Mouse (Mus musculus) limb, embryonic 13.5 days (tissue): ENCODE results near the gene Naa40. TPM values are rescaled to one million over a fixed set of nuclear protein-coding genes. Genes with fewer than 3 reads are reported as not detected.

Source experiments
- ATAC-seq: fragments of 200-750 bp; cut with Nextera tagmentation; 2 replicates; pipeline ENCODE4 v1.8.0; 2017; ENCODE audit warnings: low read depth, moderate number of reproducible peaks, moderate TSS enrichment; ENCODE audit not compliant: low FRiP score
- H3K27ac ChIP-seq: fragments of 300-500 bp; sonication (generic); 2 replicates; pipeline ENCODE4 v1.5.1; 2015; ENCODE audit warnings: inconsistent platforms, mild to moderate bottlenecking, moderate library complexity
- H3K27me3 ChIP-seq: fragments of 300-500 bp; sonication (generic); 2 replicates; pipeline ENCODE4 v1.6.1; 2015; ENCODE audit warnings: mild to moderate bottlenecking, inconsistent platforms
- H3K36me3 ChIP-seq: fragments of 300-500 bp; sonication (generic); 2 replicates; pipeline ENCODE4 v1.6.1; 2015; ENCODE audit warnings: inconsistent platforms, mild to moderate bottlenecking, moderate library complexity
- H3K4me1 ChIP-seq: fragments of 300-500 bp; sonication (generic); 2 replicates; pipeline ENCODE4 v1.6.1; 2015; ENCODE audit warnings: inconsistent platforms
- H3K4me2 ChIP-seq: fragments of 300-500 bp; sonication (generic); replicated peaks from 2 replicates; pipeline ENCODE4 v1.6.1; 2015; ENCODE audit warnings: inconsistent platforms, mild to moderate bottlenecking, moderate library complexity
- H3K4me3 ChIP-seq: fragments of 300-500 bp; sonication (generic); 2 replicates; pipeline ENCODE4 v1.5.1; 2015; ENCODE audit warnings: moderate library complexity, mild to moderate bottlenecking, inconsistent platforms
- H3K9ac ChIP-seq: fragments of 300-500 bp; sonication (generic); 2 replicates; pipeline ENCODE4 v1.6.1; 2015; ENCODE audit warnings: mild to moderate bottlenecking, inconsistent platforms
- H3K9me3 ChIP-seq: fragments of 300-500 bp; sonication (generic); 2 replicates; pipeline ENCODE4 v1.6.1; 2016; ENCODE audit warnings: inconsistent platforms
- whole genome bisulfite sequencing: fragments of 180-500 bp; shearing (Covaris S2); methylation state at CpG from one replicate; pipeline ENCODE4 v1.1.7; 2015; 5-methylcytosine and 5-hydroxymethylcytosine counted together
- polyA plus RNA-seq: library from polyadenylated mRNA; unstranded; fragments of >200 nt; fragmentation: Nextera tagmentation; extraction: Ambion mirVana; gene quantifications from 2 replicates; pipeline ENCODE4 v1.2.1, GENCODE M21; 2015

Naa40 gene
- polyA plus RNA-seq, 1 experiment from 2014 or later, result 60.1 TPM

DNA sequence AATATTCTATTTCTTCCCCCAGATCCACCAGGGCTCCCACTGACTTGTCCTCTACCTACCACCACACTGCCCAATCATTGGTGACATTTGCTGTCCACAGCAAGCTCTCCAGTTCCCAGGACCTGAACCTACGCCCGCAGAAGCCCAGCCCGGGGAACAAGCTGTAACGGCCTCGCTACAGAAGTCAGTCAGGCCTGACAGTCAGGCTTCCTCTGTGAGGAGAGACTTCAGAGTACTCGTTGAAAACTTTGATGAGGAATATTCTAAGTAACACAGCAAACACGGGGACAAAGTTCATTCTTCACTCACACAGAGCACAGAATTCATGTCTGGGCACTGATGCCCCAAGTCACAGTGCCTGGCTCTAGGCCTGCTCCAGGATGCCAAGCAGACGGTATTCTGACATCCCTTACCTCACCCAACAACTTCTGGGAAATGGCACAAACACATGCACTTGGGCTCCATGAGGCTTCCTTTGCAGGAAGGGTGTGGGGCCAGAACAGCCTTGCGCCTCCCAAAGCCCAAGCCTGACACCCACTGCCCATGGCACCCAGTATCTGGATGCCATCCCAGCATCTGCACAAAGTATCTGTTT, 15.8 kb downstream of the Naa40 start:
- no peak overlapping the region for H3K4me3 ChIP-seq
- H3K9ac ChIP-seq, result peak overlapping the region; percentile 31; the same call in 1 of the 2 replicates
- H3K9me3 ChIP-seq, result no peaks in the 10 kb centered on the region
- H3K4me1 ChIP-seq, result no peaks in the 10 kb centered on the region
- H3K4me2 ChIP-seq, result no peak overlapping the region
- ATAC-seq, result no peak
- no peak overlapping the region for H3K27ac ChIP-seq
- H3K36me3 ChIP-seq, result peaks cover 49% of the 10 kb centered on the region
- no peaks in the 10 kb centered on the region for H3K27me3 ChIP-seq
- 85% methylated on average over 9 of the region's 9 CpGs for WGBS

DNA sequence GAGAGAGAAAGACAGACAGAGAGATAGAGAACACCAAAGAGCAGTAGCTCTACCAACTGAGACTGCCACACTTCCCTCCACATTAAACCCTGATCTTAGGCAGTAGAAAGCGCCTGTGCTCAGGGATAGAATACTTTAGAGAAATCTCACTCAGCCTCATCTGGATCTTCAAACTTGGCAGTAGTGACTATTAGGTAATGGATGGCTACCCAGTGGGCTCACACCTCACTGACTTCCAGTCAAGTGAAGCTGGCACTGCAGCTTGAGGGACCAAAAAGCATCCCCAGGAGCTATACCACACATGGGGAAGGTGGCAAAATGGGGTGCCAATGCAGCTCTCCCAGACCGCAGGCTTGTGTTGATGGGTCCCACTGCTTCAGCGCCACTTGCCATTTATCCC, 16.7 kb downstream of the Naa40 start:
- Histone ChIP-seq H3K9me3 (no peaks in the 10 kb centered on the region), H3K4me1 (no peaks in the 10 kb centered on the region), H3K36me3 (peaks cover 40% of the 10 kb centered on the region), H3K4me2 (no peak overlapping the region), H3K27ac (no peak overlapping the region), H3K4me3 (no peak overlapping the region), H3K27me3 (no peaks in the 10 kb centered on the region), H3K9ac (no peak overlapping the region)
- 88% methylated on average over 3 of the region's 3 CpGs for WGBS
- no peak for ATAC-seq

GRCm38 (mm10) chr19:7223488-7223887, 17.5 kb downstream of the Naa40 start:
- Histone ChIP-seq H3K27me3 (no peaks in the 10 kb centered on the region), H3K4me1 (no peaks in the 10 kb centered on the region), H3K27ac (no peak overlapping the region), H3K4me3 (no peak overlapping the region), H3K4me2 (no peak overlapping the region), H3K36me3 (peaks cover 32% of the 10 kb centered on the region), H3K9me3 (no peaks in the 10 kb centered on the region), H3K9ac (no peak overlapping the region)
- ATAC-seq, result no peak

DNA sequence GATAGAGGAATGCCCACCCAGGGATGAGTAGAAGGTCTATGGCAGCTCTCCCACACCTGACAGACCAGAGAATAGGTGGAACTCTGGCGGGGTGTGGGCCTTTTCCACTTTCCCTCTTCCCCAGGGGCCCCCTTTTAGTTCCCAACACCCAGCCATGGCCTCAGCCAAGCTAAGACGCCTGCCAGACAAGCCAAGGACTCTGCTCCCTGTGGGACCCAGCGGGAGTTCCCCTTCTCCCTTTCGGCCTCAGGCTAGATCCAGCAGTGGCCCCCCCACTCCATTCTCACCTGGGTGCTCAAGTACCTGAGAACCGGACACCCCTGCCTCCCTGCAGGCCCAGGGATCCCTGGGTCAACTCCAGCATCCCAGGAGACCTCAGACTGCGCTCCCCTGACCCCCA, 18.8 kb downstream of the Naa40 start:
- Histone ChIP-seq H3K4me2 (no peak overlapping the region), H3K27me3 (no peaks in the 10 kb centered on the region), H3K4me3 (no peak overlapping the region), H3K36me3 (peaks cover 19% of the 10 kb centered on the region), H3K4me1 (peaks cover 6% of the 10 kb centered on the region), H3K27ac (no peak overlapping the region), H3K9ac (no peak overlapping the region), H3K9me3 (no peaks in the 10 kb centered on the region)
- WGBS, result 78% methylated on average over 6 of the region's 6 CpGs
- ATAC-seq, result no peak

DNA sequence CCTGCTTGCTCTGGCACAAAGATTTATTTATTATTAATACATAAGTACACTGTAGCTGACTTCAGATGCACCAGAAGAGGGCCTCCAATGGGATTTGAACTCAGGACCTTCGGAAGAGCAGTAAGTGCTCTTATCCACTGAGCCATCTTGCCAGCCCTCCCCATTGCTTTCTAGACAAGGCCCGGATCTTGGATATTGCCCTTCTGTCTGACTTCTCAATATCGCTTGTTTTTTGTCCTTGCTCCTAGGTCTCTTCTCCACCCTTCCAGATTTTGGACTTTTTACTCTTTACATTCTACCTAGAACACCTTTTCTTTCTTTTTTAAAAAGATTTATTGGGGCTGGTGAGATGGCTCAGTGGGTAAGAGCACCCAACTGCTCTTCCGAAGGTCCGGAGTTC, 22.2 kb downstream of the Naa40 start:
- no peak overlapping the region for H3K4me3 ChIP-seq
- 97% methylated on average over 5 of the region's 5 CpGs for WGBS
- no peak overlapping the region for H3K27ac ChIP-seq
- no peaks in the 10 kb centered on the region for H3K9me3 ChIP-seq
- no peaks in the 10 kb centered on the region for H3K27me3 ChIP-seq
- no peak overlapping the region for H3K4me2 ChIP-seq
- no peak for ATAC-seq
- H3K9ac ChIP-seq, result no peak overlapping the region
- peaks cover 24% of the 10 kb centered on the region for H3K36me3 ChIP-seq
- H3K4me1 ChIP-seq, result peaks cover 28% of the 10 kb centered on the region

DNA sequence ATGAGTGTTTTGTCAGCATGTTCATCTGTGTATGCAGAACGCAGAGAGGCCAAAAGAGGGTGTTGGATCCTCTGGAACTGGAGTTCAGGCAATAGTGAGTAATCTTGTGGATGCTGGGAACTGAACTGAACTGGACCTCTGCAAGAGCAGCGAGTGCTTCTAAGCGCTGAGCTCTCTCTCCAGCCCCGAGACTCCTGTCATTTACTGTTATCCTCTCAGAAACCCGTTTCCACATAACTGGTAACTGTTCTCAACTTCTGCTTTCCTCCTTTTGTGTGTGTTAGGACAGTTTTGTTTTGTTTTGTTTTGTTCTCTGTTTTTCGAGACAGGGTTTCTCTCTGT, 23.1 kb downstream of the Naa40 start:
- Histone ChIP-seq H3K9me3 (no peaks in the 10 kb centered on the region), H3K9ac (peak overlapping the region; percentile 55; the same call in 1 of the 2 replicates), H3K27ac (no peak overlapping the region), H3K4me2 (peak overlapping the region; percentile 83), H3K4me3 (peak overlapping the region; percentile 80), H3K27me3 (no peaks in the 10 kb centered on the region), H3K36me3 (peaks cover 33% of the 10 kb centered on the region), H3K4me1 (peaks cover 28% of the 10 kb centered on the region)
- 11% methylated on average over 6 of the region's 6 CpGs for WGBS
- peak; percentile 24; the same call in 1 of the 2 replicates for ATAC-seq

DNA sequence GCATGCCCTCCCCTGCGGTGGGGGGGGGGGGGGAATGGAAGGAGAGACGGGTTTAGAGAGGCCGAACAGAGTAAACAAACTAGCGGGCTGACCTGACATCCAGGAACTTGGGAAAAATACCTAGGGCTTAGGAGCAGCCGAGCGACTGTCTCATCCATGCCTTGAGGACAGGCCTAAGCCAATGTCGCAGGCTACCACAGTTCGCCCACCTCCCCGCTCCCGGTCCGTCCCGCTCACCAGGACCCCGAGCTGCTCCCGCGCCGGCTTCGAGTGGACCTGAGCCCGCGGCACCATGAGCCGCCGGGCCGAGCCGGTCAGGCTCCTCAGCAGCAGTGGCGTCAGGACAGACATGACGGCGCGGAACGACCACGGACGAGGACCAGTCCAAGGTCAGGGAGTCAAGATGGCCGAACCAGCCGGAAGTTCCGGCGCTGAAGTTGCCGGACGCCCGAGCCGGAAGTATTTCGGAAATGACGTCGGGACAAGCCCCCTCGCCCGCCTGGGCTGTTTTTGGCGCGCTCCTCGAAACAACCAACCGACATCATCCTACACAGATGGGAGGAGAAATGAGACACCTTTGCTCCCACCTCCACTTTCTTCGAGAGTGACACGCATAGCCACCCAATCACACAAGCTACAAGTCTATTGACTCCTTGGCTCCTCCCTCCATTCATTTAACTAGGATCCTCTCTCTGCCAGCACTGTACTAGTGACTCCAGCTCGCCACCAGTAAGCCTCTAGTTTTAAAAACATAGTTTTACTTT, 23.6 kb downstream of the Naa40 start, which contains the start of gene Cox8a:
TSS of gene Cox8a (minus strand) at position 455 of the 764 bp plus-strand sequence.
- H3K4me1 ChIP-seq, result peaks cover 28% of the 10 kb centered on the region
- peak within 1 kb of the TSS; percentile 78 for H3K27ac ChIP-seq
- peaks cover 34% of the 10 kb centered on the region for H3K36me3 ChIP-seq
- WGBS, result under 1% methylated on average over 50 of the region's 50 CpGs
- ATAC-seq, result peak; percentile 99
- peak within 1 kb of the TSS; percentile 82 for H3K9ac ChIP-seq
- H3K4me2 ChIP-seq, result peak within 1 kb of the TSS; percentile 83
- H3K27me3 ChIP-seq, result no peaks in the 10 kb centered on the region
- no peaks in the 10 kb centered on the region for H3K9me3 ChIP-seq
- peak within 1 kb of the TSS; percentile 80 for H3K4me3 ChIP-seq

- Histone ChIP-seq H3K36me3 (peaks cover 47% of the 10 kb centered on the region), H3K27ac (no peak overlapping the region), H3K4me3 (no peak overlapping the region), H3K9ac (0 out of 2 replicates have a peak overlapping the region, but pooled peaks have one; percentile 25), H3K9me3 (no peaks in the 10 kb centered on the region), H3K4me2 (no peak overlapping the region), H3K4me1 (peaks cover 28% of the 10 kb centered on the region), H3K27me3 (no peaks in the 10 kb centered on the region)
- ATAC-seq, result no peak
- WGBS, result 91% methylated on average over 5 of the region's 5 CpGs
These were observed 26.5 kb downstream of the Naa40 start for GRCm38 (mm10) chr19:7214484-7214883.

- Histone ChIP-seq H3K9me3 (no peaks in the 10 kb centered on the region), H3K27me3 (no peaks in the 10 kb centered on the region), H3K27ac (no peak overlapping the region), H3K9ac (no peak overlapping the region), H3K4me3 (no peak overlapping the region), H3K36me3 (peaks cover 47% of the 10 kb centered on the region), H3K4me1 (peaks cover 24% of the 10 kb centered on the region), H3K4me2 (no peak overlapping the region)
- ATAC-seq, result no peak
- 94% methylated on average over 3 of the region's 3 CpGs for WGBS
These were observed 28.0 kb downstream of the Naa40 start for GRCm38 (mm10) chr19:7213010-7213409.

GRCm38 (mm10) chr19:7212216-7212615, 28.8 kb downstream of the Naa40 start:
- Histone ChIP-seq H3K4me2 (no peak overlapping the region), H3K9me3 (no peaks in the 10 kb centered on the region), H3K9ac (no peak overlapping the region), H3K4me3 (no peak overlapping the region), H3K36me3 (peaks cover 47% of the 10 kb centered on the region), H3K27ac (no peak overlapping the region), H3K4me1 (peaks cover 22% of the 10 kb centered on the region), H3K27me3 (no peaks in the 10 kb centered on the region)
- WGBS, result 69% methylated on average over 1 of the region's 1 CpGs
- ATAC-seq, result no peak

DNA sequence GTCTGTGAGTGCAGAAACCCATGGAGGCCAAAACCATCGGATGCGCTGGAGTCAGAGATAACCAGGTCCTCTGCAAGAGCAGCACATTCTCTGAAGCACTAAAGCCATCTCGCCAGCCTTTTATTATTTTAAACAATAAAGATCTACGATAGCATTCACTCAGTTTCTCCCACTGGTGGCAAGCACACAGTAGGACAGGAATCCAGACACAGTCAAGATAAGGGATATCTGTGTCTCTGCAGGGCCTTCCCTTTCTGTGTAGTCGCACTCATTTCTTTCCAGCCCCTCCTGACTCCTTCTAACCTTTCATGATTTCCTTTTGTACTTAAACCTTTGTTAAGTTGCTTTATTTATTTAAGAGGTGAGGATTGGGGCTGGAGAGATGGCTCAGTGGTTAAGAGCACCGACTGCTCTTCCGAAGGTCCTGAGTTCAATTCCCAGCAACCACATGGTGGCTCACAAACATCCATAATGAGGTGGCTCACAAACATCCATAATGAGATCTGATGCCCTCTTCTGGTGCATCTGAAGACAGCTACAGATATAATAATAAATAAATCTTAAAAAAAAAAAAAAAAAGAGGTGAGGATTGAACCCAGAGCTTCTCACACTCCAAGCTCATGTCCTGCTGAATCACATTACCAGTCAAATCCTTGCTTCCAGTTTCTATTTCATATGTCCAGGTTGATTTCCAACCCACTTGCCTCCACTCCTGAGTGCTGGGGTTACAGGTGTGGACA, 30.9 kb downstream of the Naa40 start:
- Histone ChIP-seq H3K4me1 (peaks cover 16% of the 10 kb centered on the region), H3K36me3 (peaks cover 36% of the 10 kb centered on the region), H3K4me3 (no peak overlapping the region), H3K9ac (no peak overlapping the region), H3K4me2 (no peak overlapping the region), H3K27me3 (no peaks in the 10 kb centered on the region), H3K27ac (no peak overlapping the region), H3K9me3 (no peaks in the 10 kb centered on the region)
- 93% methylated on average over 7 of the region's 7 CpGs for WGBS
- ATAC-seq, result no peak
